Mouse (Mus musculus) MEL (cell line): Measurements from ENCODE around the gene Pkd1l2. TPM values are rescaled to one million over a fixed set of nuclear protein-coding genes. Genes with fewer than 3 reads are reported as not detected.

Experiments used
- DNase-seq: peaks from one replicate; pipeline ENCODE4 v3.0.0; 2011; ENCODE audit warnings: low read depth, low spot score
- H3K27ac ChIP-seq: 2 replicates; pipeline ENCODE4 v1.5.1; 2012; ENCODE audit warnings: low read depth, mild to moderate bottlenecking, control low read depth, low read length, moderate library complexity; ENCODE audit not compliant: control insufficient read depth
- H3K27me3 ChIP-seq, 2 experiments: fragments of 150-350 bp in 1 of 2; sonication (generic) in 1 of 2; 2 replicates each; pipeline ENCODE4 v1.6.1; 2012; ENCODE audit warnings: low read length in 2 of 2, mild to moderate bottlenecking in 2 of 2, improper control_type of control experiment in 1 of 2, moderate library complexity in 1 of 2; ENCODE audit not compliant: insufficient read depth in 2 of 2, control insufficient read depth in 1 of 2
- H3K36me3 ChIP-seq, 2 experiments: 2 replicates each; pipeline ENCODE4 v1.6.1; 2012 to 2014; ENCODE audit warnings: low read length in 2 of 2, improper control_type of control experiment in 1 of 2, inconsistent platforms in 1 of 2, mild to moderate bottlenecking in 1 of 2; ENCODE audit not compliant: insufficient read depth in 2 of 2, control insufficient read depth in 1 of 2
- H3K4me1 ChIP-seq, 2 experiments: fragments of 150-350 bp in 1 of 2; sonication (generic) in 1 of 2; 2 replicates each; pipeline ENCODE4 v1.6.1; 2012; ENCODE audit warnings: low read length in 2 of 2, improper control_type of control experiment in 1 of 2, mild to moderate bottlenecking in 1 of 2; ENCODE audit not compliant: insufficient read depth in 2 of 2, control insufficient read depth in 1 of 2
- H3K4me3 ChIP-seq, 2 experiments: fragments of 150-350 bp in 1 of 2; sonication (generic) in 1 of 2; 2 replicates each; pipeline ENCODE4 v1.5.1; 2012; ENCODE audit warnings: low read depth in 2 of 2, low read length in 2 of 2, mild to moderate bottlenecking in 2 of 2, moderate library complexity in 2 of 2, control low read depth in 1 of 2, improper control_type of control experiment in 1 of 2; ENCODE audit not compliant: control insufficient read depth in 1 of 2, insufficient read depth in 1 of 2
- H3K79me2 ChIP-seq: 2 replicates; pipeline ENCODE4 v1.6.1; 2012; ENCODE audit warnings: mild to moderate bottlenecking, low read length, moderate library complexity; ENCODE audit not compliant: control insufficient read depth, poor library complexity, insufficient read depth
- H3K9ac ChIP-seq: 2 replicates; pipeline ENCODE4 v1.6.1; 2012; ENCODE audit warnings: low read depth, mild to moderate bottlenecking, control low read depth, low read length, moderate library complexity; ENCODE audit not compliant: control insufficient read depth, poor library complexity, severe bottlenecking
- H3K9me3 ChIP-seq: fragments of 150-350 bp; sonication (generic); replicated peaks from 2 replicates; pipeline ENCODE4 v1.6.1; 2012; ENCODE audit warnings: mild to moderate bottlenecking, low read length, improper control_type of control experiment, moderate library complexity; ENCODE audit not compliant: insufficient read depth
- BHLHE40 ChIP-seq: IDR thresholded peaks from 2 replicates; pipeline ENCODE4 v1.6.1; 2012; ENCODE audit warnings: low read depth, mild to moderate bottlenecking, inconsistent platforms, low read length, improper control_type of control experiment, borderline replicate concordance
- CHD1 ChIP-seq: IDR thresholded peaks from 2 replicates; pipeline ENCODE4 v1.6.1; 2012; ENCODE audit warnings: low read depth, mild to moderate bottlenecking, inconsistent platforms, low read length, improper control_type of control experiment
- CHD2 ChIP-seq: IDR thresholded peaks from 2 replicates; pipeline ENCODE4 v1.6.1; 2011; ENCODE audit warnings: low read length, improper control_type of control experiment
- E2F4 ChIP-seq: IDR thresholded peaks from 2 replicates; pipeline ENCODE4 v1.6.1; 2011; ENCODE audit warnings: low read depth, low read length, improper control_type of control experiment, borderline replicate concordance
- ELF1 ChIP-seq: IDR thresholded peaks from 2 replicates; pipeline ENCODE4 v1.6.1; 2014; ENCODE audit warnings: low read depth, mild to moderate bottlenecking, inconsistent platforms, low read length, improper control_type of control experiment, moderate library complexity
- EP300 ChIP-seq, 2 experiments: IDR thresholded peaks; 2 replicates each; pipeline ENCODE4 v1.6.1; 2011; ENCODE audit warnings: improper control_type of control experiment in 2 of 2, low read length in 2 of 2, low read depth in 1 of 2, mild to moderate bottlenecking in 1 of 2
- ETS1 ChIP-seq: IDR thresholded peaks from 2 replicates; pipeline ENCODE4 v1.6.1; 2012; ENCODE audit warnings: low read depth, mild to moderate bottlenecking, inconsistent platforms, low read length, improper control_type of control experiment, moderate library complexity
- GABPA ChIP-seq: IDR thresholded peaks from 2 replicates; pipeline ENCODE4 v1.6.1; 2012; ENCODE audit warnings: low read depth, mild to moderate bottlenecking, inconsistent platforms, low read length, improper control_type of control experiment, moderate library complexity
- GATA1 ChIP-seq: IDR thresholded peaks from 2 replicates; pipeline ENCODE4 v1.6.1; 2011; ENCODE audit warnings: low read depth, low read length, improper control_type of control experiment
- HCFC1 ChIP-seq: IDR thresholded peaks from 2 replicates; pipeline ENCODE4 v1.6.1; 2012; ENCODE audit warnings: low read depth, mild to moderate bottlenecking, inconsistent platforms, low read length, improper control_type of control experiment, moderate library complexity
- JUND ChIP-seq: IDR thresholded peaks from 2 replicates; pipeline ENCODE4 v1.6.1; 2011; ENCODE audit warnings: low read depth, mild to moderate bottlenecking, improper control_type of control experiment, low read length
- KAT2A ChIP-seq: conservative IDR thresholded peaks from 2 replicates; pipeline ENCODE4 v1.6.1; 2012; ENCODE audit warnings: low read depth, low read length, improper control_type of control experiment, inconsistent platforms
- MAFK ChIP-seq: IDR thresholded peaks from 2 replicates; pipeline ENCODE4 v1.6.1; 2011; ENCODE audit warnings: low read depth, mild to moderate bottlenecking, low read length, improper control_type of control experiment, borderline replicate concordance
- MAX ChIP-seq: IDR thresholded peaks from 2 replicates; pipeline ENCODE4 v1.6.1; 2011; ENCODE audit warnings: low read length, improper control_type of control experiment
- MAZ ChIP-seq: IDR thresholded peaks from 2 replicates; pipeline ENCODE4 v1.6.1; 2012; ENCODE audit warnings: low read depth, mild to moderate bottlenecking, inconsistent platforms, low read length, improper control_type of control experiment
- MEF2A ChIP-seq: IDR thresholded peaks from 2 replicates; pipeline ENCODE4 v1.6.1; 2014; ENCODE audit warnings: low read depth, mild to moderate bottlenecking, inconsistent platforms, low read length, improper control_type of control experiment; ENCODE audit not compliant: poor library complexity, insufficient replicate concordance, severe bottlenecking; ENCODE audit errors: extremely low read depth
- MXI1 ChIP-seq: IDR thresholded peaks from 2 replicates; pipeline ENCODE4 v1.6.1; 2011; ENCODE audit warnings: mild to moderate bottlenecking, low read depth, low read length, improper control_type of control experiment
- MYB ChIP-seq: IDR thresholded peaks from 2 replicates; pipeline ENCODE4 v1.6.1; 2011; ENCODE audit warnings: mild to moderate bottlenecking, low read depth, low read length, improper control_type of control experiment
- MYC ChIP-seq: IDR thresholded peaks from 2 replicates; pipeline ENCODE4 v1.6.1; 2011; ENCODE audit warnings: low read depth, mild to moderate bottlenecking, low read length, improper control_type of control experiment, moderate library complexity
- NELFE ChIP-seq: IDR thresholded peaks from 2 replicates; pipeline ENCODE4 v1.6.1; 2011; ENCODE audit warnings: low read depth, low read length, improper control_type of control experiment
- NRF1 ChIP-seq: IDR thresholded peaks from 2 replicates; pipeline ENCODE4 v1.6.1; 2014; ENCODE audit warnings: low read depth, mild to moderate bottlenecking, inconsistent platforms, low read length, improper control_type of control experiment, moderate library complexity; ENCODE audit not compliant: poor library complexity, insufficient read depth, severe bottlenecking
- POLR2A ChIP-seq, 2 experiments: IDR thresholded peaks; 2 replicates each; pipeline ENCODE4 v1.6.1; 2011 to 2012; ENCODE audit warnings: low read length in 2 of 2, mild to moderate bottlenecking in 2 of 2, control low read depth in 1 of 2, improper control_type of control experiment in 1 of 2, low read depth in 1 of 2, moderate library complexity in 1 of 2; ENCODE audit not compliant: control insufficient read depth in 1 of 2, insufficient read depth in 1 of 2, poor library complexity in 1 of 2
- POLR2AphosphoS2 ChIP-seq: IDR thresholded peaks from 2 replicates; pipeline ENCODE4 v1.6.1; 2011; ENCODE audit warnings: low read length, improper control_type of control experiment
- POLR2AphosphoS5 ChIP-seq: IDR thresholded peaks from 2 replicates; pipeline ENCODE4 v1.6.1; 2012; ENCODE audit warnings: low read depth, borderline replicate concordance, mild to moderate bottlenecking, inconsistent platforms, low read length, moderate library complexity, mixed read lengths
- RAD21 ChIP-seq: IDR thresholded peaks from 2 replicates; pipeline ENCODE4 v1.6.1; 2011; ENCODE audit warnings: mild to moderate bottlenecking, low read depth, low read length, improper control_type of control experiment
- RCOR1 ChIP-seq: IDR thresholded peaks from 2 replicates; pipeline ENCODE4 v1.6.1; 2012; ENCODE audit warnings: low read depth, mild to moderate bottlenecking, inconsistent platforms, low read length, improper control_type of control experiment
- SIN3A ChIP-seq: IDR thresholded peaks from 2 replicates; pipeline ENCODE4 v1.6.1; 2012; ENCODE audit warnings: low read length, improper control_type of control experiment, inconsistent platforms
- SMC3 ChIP-seq: IDR thresholded peaks from 2 replicates; pipeline ENCODE4 v1.6.1; 2011; ENCODE audit warnings: low read depth, low read length, improper control_type of control experiment
- TAL1 ChIP-seq: IDR thresholded peaks from 2 replicates; pipeline ENCODE4 v1.6.1; 2012; ENCODE audit warnings: mild to moderate bottlenecking, inconsistent platforms, low read length, moderate library complexity, mixed read lengths
- TBP ChIP-seq: IDR thresholded peaks from 2 replicates; pipeline ENCODE4 v1.8.0; 2011; ENCODE audit warnings: low read depth, low read length, improper control_type of control experiment
- TCF12 ChIP-seq: IDR thresholded peaks from 2 replicates; pipeline ENCODE4 v1.6.1; 2014; ENCODE audit warnings: low read depth, mild to moderate bottlenecking, inconsistent platforms, low read length, improper control_type of control experiment, moderate library complexity
- UBTF ChIP-seq: IDR thresholded peaks from 2 replicates; pipeline ENCODE4 v1.6.1; 2012; ENCODE audit warnings: low read depth, mild to moderate bottlenecking, inconsistent platforms, low read length, improper control_type of control experiment, moderate library complexity, borderline replicate concordance; ENCODE audit not compliant: insufficient read depth
- USF1 ChIP-seq: IDR thresholded peaks from 2 replicates; pipeline ENCODE4 v1.6.1; 2014; ENCODE audit warnings: low read depth, mild to moderate bottlenecking, inconsistent platforms, low read length, improper control_type of control experiment, moderate library complexity
- USF2 ChIP-seq, 2 experiments: IDR thresholded peaks; 2 replicates each; pipeline ENCODE4 v1.6.1; 2011 to 2012; ENCODE audit warnings: improper control_type of control experiment in 2 of 2, low read length in 2 of 2, borderline replicate concordance in 1 of 2, inconsistent platforms in 1 of 2, low read depth in 1 of 2, mild to moderate bottlenecking in 1 of 2; ENCODE audit not compliant: insufficient read depth in 1 of 2
- ZC3H11A ChIP-seq: IDR thresholded peaks from 2 replicates; pipeline ENCODE4 v1.6.1; 2012; ENCODE audit warnings: low read depth, mild to moderate bottlenecking, inconsistent platforms, low read length, improper control_type of control experiment
- ZKSCAN1 ChIP-seq: IDR thresholded peaks from 2 replicates; pipeline ENCODE4 v1.6.1; 2012; ENCODE audit warnings: low read depth, mild to moderate bottlenecking, inconsistent platforms, low read length, improper control_type of control experiment, moderate library complexity
- ZMIZ1 ChIP-seq: IDR thresholded peaks from 2 replicates; pipeline ENCODE4 v1.6.1; 2012; ENCODE audit warnings: low read depth, mild to moderate bottlenecking, inconsistent platforms, low read length, improper control_type of control experiment, moderate library complexity
- ZNF384 ChIP-seq: IDR thresholded peaks from 2 replicates; pipeline ENCODE4 v1.6.1; 2012; ENCODE audit warnings: low read depth, mild to moderate bottlenecking, inconsistent platforms, low read length, improper control_type of control experiment
- polyA plus RNA-seq, 2 experiments: library from polyadenylated mRNA; stranded (reverse) in 1 of 2; unstranded in 1 of 2; fragments of >175 nt in 1 of 2; fragments of >200 nt in 1 of 2; gene quantifications; 2 replicates each; pipeline versions ENCODE4 v1.2.1 to v1.2.4; 2012; ENCODE audit warnings: low replicate concordance in 2 of 2, low read depth in 1 of 2; ENCODE audit not compliant: insufficient read length in 2 of 2, insufficient read depth in 1 of 2, missing spikeins in 1 of 2
- total RNA-seq: library from RNA; depleted of rRNA; stranded (reverse); fragments of 300-350 nt; gene quantifications from 2 replicates; pipeline ENCODE4 v1.2.3, GENCODE M21; 2012

Pkd1l2 gene
- total and polyA plus RNA-seq, 3 experiments: 0.86 to 1.5 TPM; not detected in 1

DNA sequence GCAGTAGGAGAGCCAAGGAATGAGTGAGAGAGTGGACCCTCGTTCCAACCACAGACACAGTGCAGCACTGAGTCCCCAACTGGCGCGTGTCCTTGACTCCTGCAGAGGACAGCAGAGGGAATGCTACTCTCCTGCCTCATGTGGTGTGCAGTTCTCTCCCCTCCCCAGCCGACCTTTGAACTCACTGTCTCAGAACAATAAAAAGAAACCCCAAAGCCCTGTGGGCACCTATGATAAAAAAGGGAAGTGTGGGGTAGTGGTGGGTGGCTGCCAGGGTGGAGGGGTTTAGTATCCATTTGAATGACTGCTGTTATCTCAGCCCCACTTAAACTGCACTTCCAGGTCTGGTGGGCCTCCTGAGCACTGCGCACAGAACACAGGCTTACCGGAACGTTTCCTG is 134.7 kb downstream of the Pkd1l2 start:
- H3K9me3 ChIP-seq: no peaks in the 10 kb centered on the region
- H3K27ac ChIP-seq: peak overlapping the region; percentile 88
- H3K4me3 ChIP-seq: peak overlapping the region; percentile 8 to 13; a peak in 1 of 4 replicates
- DNase-seq: peak; percentile 76
- H3K9ac ChIP-seq: peak overlapping the region; percentile 44
- H3K79me2 ChIP-seq: peaks cover 37% of the 10 kb centered on the region
- H3K27me3 ChIP-seq: no peaks in the 10 kb centered on the region
- peaks cover 0 to 26% of the 10 kb centered on the region in 2 experiments; a peak in 2 of 4 replicates for H3K36me3 ChIP-seq
- peaks cover 2 to 29% of the 10 kb centered on the region in 2 experiments for H3K4me1 ChIP-seq
- no peak for TF ChIP-seq ZC3H11A
- peak; percentile 58; the same call in 1 of the 2 replicates for TF ChIP-seq SIN3A
- no peak for TF ChIP-seq KAT2A
- no peak for TF ChIP-seq CHD1
- TF ChIP-seq JUND: no peak
- no peak for TF ChIP-seq BHLHE40
- no peak for TF ChIP-seq ZNF384
- peak; percentile 74 for TF ChIP-seq GATA1
- TF ChIP-seq MAZ: peak; percentile 73; the same call in 1 of the 2 replicates
- TF ChIP-seq RAD21: no peak
- no peak for TF ChIP-seq POLR2A (IDR thresholded peaks at IDR 0.05; ENCODE audit: control insufficient read depth in 1 of 2, insufficient read depth in 1 of 2, low read depth in 1 of 2, low read length in 2 of 2, poor library complexity in 1 of 2)
- TF ChIP-seq USF1: no peak
- no peak for TF ChIP-seq USF2 (IDR thresholded peaks at IDR 0.05; ENCODE audit: borderline replicate concordance in 1 of 2, insufficient read depth in 1 of 2, low read depth in 1 of 2, low read length in 2 of 2)
- TF ChIP-seq ZMIZ1: no peak
- TF ChIP-seq TBP: no peak
- no peak for TF ChIP-seq POLR2AphosphoS5
- TF ChIP-seq MYC: no peak
- peak; percentile 42; the same call in 1 of the 2 replicates for TF ChIP-seq ETS1
- TF ChIP-seq EP300 (IDR thresholded peaks at IDR 0.05; ENCODE audit: low read depth in 1 of 2, low read length in 2 of 2): peak; percentile 58 to 71
- no peak for TF ChIP-seq POLR2AphosphoS2
- no peak for TF ChIP-seq CHD2
- no peak for TF ChIP-seq UBTF
- peak; percentile 46; the same call in 1 of the 2 replicates for TF ChIP-seq MAX
- no peak for TF ChIP-seq ELF1
- TF ChIP-seq TCF12: no peak
- no peak for TF ChIP-seq GABPA
- TF ChIP-seq ZKSCAN1: no peak
- no peak for TF ChIP-seq MAFK
- TF ChIP-seq NELFE: no peak
- 0 out of 2 replicates have a peak, but pooled peaks have one; percentile 23 for TF ChIP-seq HCFC1
- no peak for TF ChIP-seq SMC3
- no peak for TF ChIP-seq E2F4
- TF ChIP-seq TAL1: peak; percentile 59
- peak; percentile 64 for TF ChIP-seq RCOR1
- TF ChIP-seq NRF1: no peak
- no peak for TF ChIP-seq MEF2A
- no peak for TF ChIP-seq MYB
- TF ChIP-seq MXI1: peak; percentile 60; the same call in 1 of the 2 replicates
